Mouse (Mus musculus): ENCODE measurements around the gene Rexo4. TPM values are rescaled to one million over a fixed set of nuclear protein-coding genes. Genes with fewer than 3 reads are reported as not detected.

Gene Rexo4
- total RNA-seq, 2 experiments from 2014 or later: 4.8 to 24.2 TPM

DNA sequence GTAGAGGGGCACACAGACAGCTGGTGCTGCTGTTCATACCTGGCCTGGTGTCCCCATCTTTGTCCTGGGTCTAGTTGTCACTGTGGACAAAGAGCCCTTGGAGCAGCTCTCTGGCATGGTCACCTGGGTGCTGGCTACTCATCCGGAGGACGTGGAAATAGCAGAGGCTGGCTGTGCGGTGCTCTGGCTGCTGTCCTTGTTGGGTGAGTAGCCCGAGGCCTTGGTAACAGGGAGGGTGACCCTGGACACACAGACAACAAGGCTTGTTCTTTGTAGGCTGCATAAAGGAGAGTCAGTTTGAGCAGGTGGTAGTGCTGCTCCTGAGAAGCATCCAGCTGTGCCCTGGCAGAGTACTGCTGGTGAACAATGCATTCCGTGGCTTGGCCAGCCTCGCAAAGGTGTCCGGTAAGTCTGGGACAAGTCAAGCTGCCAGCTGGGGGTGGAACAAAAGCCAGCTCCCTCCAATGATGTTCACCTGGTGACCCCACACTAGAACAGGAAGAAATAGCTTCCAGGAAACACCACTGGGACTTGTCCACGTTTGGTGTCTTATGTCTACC is 12.8 kb downstream of the Rexo4 start:
- ATAC-seq (replicated peaks; ENCODE audit: low FRiP score, poor library complexity, severe bottlenecking): no peak

- ATAC-seq (replicated peaks; ENCODE audit: low FRiP score, poor library complexity, severe bottlenecking): no peak
Observed at GRCm38 (mm10) chr2:26950411-26950810, 13.8 kb downstream of the Rexo4 start.

DNA sequence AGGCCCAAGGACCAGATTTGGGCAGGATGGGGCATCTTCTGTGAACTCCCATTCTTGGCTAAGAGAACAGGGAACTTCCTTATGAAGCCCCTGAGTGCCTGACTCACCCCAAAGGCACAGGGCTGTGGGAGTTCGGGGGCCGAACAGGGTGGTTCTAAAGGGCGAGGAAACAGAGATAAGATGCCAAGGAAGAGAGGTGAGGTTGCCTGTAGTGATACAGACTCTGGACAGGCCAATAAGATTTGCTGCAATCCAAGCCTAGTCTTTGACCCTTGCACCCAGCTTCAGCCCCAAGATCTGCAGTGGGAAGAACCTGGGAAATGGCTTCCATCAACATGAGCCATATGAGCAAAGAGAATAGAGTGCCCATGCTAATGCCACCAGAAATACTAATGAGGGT is 20.9 kb downstream of the Rexo4 start:
- no peak for ATAC-seq (replicated peaks; ENCODE audit: low FRiP score, poor library complexity, severe bottlenecking)

DNA sequence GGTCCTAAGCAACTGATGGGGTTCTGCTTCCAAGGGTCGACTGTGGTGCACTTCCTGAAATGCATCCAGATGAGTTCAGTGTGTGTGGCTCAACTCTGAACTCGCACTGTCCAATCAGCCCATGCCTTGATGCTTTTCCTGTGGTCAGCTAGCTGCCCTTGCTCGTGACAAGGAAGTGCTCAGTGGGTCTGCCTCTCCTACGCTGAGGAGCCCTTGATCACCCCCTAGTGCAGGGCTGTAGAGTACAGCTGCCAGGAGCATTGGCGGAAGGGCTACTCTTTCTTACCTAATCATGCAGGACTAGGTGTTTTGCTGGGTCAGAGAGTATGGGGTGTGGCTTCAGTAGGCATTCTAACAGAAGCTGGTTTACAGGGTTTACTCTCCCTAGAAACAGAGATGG is 22.6 kb downstream of the Rexo4 start:
- ATAC-seq (replicated peaks; ENCODE audit: low FRiP score, poor library complexity, severe bottlenecking): no peak

GRCm38 (mm10) chr2:26936425-26936824 is 27.8 kb downstream of the Rexo4 start:
- no peak for ATAC-seq (replicated peaks; ENCODE audit: low FRiP score, poor library complexity, severe bottlenecking)

GRCm38 (mm10) chr2:26935286-26935685 is 28.9 kb downstream of the Rexo4 start:
- no peak for ATAC-seq (replicated peaks; ENCODE audit: low FRiP score, poor library complexity, severe bottlenecking)

DNA sequence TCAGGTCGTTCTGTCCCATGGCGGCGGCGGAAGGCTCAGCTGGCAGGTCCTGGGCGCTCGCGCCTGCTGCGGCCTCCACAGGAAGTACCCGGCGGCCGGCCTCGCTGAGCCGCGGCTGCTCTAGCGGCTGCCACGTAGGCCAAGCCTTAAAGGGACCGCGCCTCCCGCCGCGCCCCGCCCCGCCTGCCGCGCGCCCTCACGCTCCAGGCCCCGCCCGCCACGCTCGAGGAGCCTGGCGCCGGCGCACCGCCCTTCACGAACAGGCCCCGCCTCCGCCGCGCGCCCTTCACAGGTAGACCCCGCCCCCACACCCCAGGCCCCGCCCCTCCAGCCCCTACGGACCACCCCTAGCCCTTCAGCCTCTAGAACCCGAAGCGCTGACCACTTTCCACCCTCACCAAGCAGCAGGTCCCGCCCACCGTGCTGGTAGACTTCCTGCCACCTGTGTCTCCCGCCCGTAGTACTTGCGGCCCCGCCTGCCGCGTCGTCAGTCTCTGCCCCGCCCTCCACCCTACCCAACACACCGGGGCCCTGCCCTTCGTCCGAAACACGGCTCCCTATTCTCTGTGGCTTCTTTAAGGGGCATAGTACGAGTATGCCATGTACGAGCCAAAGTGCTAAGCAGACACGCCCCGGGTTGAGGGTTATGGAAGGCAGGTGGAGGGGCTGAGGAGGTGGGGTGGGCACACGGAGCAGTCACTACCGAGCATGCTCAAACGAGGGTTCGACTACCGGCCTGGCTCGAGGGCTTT is 30.7 kb downstream of the Rexo4 start, which contains the start of the genes Surf4 and Stkld1:
TSS of gene Surf4 (minus strand) at position 625 of the 752 bp plus-strand sequence.
TSS of gene Stkld1 (plus strand) at position 744 of the 752 bp plus-strand sequence.
- ATAC-seq (replicated peaks; ENCODE audit: low FRiP score, poor library complexity, severe bottlenecking): peak; percentile 87

- ATAC-seq (replicated peaks; ENCODE audit: low FRiP score, poor library complexity, severe bottlenecking): peak; percentile 33
Observed at GRCm38 (mm10) chr2:26932473-26933303, 31.5 kb downstream of the Rexo4 start.

- ATAC-seq (replicated peaks; ENCODE audit: low FRiP score, poor library complexity, severe bottlenecking): peak; percentile 53
Observed at GRCm38 (mm10) chr2:26930390-26930789, 33.8 kb downstream of the Rexo4 start.

DNA sequence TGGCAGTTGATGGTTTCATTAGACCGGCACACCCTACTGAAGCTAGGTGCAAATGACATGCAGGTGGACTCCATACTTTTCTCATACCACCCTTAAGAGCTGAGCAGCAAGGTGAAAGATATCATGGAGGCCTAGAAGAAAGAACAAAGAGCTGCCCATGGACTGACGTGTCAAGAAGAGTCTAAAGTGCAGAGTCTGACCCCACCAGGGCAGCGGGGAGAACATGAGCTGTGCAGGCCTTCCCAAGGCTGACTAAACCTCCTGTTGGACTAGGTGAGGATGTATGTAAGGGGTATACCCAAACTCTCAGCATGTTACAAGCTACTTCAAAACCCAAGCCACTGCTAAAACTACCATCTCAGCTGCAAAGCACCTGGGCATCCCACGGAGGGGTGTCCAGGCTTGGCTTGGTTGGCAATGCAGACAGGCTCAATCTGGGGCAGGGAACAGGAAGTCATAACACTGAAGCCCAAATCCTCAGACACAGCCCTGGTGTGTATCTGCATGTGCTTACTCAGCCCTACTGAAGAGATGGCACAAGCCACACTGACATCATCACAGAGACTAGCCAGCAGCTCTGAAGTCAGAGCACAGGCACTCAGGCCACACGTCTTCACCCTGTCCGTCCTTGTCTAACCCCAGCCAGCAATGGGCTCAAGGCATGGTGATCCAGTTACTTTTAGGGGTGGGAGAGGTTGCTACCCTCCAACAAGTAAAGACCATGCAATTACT is 36.3 kb downstream of the Rexo4 start:
- no peak for ATAC-seq (replicated peaks; ENCODE audit: low FRiP score, poor library complexity, severe bottlenecking)

- no peak for ATAC-seq (replicated peaks; ENCODE audit: low FRiP score, poor library complexity, severe bottlenecking)
Observed at GRCm38 (mm10) chr2:26921784-26922183, 42.4 kb downstream of the Rexo4 start.

GRCm38 (mm10) chr2:26920190-26920855 is 43.9 kb downstream of the Rexo4 start:
- no peak for ATAC-seq (replicated peaks; ENCODE audit: low FRiP score, poor library complexity, severe bottlenecking)

DNA sequence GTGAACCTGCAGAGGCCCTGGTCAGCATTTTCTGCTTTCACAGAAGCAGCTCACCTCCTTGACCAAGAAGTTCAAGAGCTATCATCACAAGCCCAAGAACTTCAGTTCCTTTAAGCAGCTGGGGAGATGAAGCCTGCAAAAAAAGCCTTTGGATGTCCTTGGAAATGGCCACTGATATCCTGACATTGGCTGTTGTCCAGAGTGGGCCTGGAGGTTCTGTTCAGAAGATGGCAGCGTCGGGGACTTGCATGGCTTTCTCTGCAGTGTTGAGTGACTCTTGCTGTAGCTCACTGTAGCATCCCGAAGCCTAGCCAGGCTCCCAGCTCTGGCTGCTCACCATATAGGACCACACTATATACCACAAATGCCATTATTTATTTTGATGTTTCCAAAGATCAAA is 44.5 kb downstream of the Rexo4 start:
- ATAC-seq (replicated peaks; ENCODE audit: low FRiP score, poor library complexity, severe bottlenecking): no peak

DNA sequence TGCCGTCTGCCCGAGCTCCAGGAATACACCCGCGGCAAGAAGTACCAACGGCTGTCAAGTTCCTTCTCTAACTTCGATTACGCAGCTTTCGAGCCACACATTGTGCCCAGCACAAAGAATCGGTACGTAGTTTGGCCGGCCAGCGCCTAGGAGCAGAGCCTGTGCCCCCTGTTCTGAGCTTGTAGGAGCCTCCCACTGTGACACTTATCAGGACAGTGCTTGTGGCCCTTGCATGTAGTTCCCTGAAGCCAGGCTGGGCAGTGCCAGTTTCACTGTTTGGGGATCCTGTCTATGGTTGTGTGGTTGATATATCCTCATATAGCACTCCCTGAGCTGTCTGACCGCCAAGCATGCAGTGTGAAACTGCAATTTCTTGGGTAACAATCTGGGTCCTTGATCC is 47.4 kb downstream of the Rexo4 start:
- peak; percentile 40 for ATAC-seq (replicated peaks; ENCODE audit: low FRiP score, poor library complexity, severe bottlenecking)

DNA sequence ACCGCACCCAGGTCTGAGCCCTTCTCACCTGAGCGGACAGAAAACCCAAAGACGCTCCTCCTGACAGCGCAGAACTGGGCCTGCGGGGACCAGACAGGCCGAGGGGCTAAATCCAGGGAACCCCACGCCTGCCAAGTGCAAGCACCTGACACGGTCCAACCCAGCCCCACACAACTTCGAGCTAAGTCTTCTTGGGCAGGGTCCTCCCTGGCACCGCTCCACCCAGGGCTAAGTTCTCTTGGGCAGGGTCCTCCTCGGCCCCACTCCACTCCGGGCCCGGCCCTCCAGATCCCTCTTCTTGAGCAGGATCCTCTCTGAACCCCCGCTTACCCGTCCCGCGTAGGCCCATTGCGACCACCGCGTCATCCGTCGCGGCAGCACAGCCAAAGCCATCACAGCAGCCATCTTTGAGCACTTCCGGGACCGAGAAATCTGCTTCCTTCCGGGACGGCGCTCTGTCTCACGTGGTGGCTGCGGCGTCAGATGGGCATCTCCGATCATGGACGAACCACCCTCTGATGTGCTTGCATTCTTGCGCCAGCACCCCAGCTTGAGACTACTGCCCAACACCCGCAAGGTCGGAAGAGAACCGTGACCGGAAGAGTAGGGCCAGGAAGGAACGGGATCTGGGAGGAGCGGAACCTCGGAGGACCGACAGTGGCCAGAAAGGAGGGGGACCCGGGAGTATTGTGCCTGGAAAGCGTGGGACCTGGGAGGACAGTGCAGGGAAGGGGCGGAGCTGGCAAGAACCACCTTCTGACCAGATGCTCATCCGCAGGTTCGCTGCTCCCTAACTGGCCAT is 48.1 kb downstream of the Rexo4 start, which contains the start of the genes Surf2 and Surf1:
TSS of gene Surf2 (plus strand) at position 441 of the 802 bp plus-strand sequence.
TSS of gene Surf1 (minus strand) at position 604 of the 802 bp plus-strand sequence.
- peak; percentile 85 for ATAC-seq (replicated peaks; ENCODE audit: low FRiP score, poor library complexity, severe bottlenecking)

DNA sequence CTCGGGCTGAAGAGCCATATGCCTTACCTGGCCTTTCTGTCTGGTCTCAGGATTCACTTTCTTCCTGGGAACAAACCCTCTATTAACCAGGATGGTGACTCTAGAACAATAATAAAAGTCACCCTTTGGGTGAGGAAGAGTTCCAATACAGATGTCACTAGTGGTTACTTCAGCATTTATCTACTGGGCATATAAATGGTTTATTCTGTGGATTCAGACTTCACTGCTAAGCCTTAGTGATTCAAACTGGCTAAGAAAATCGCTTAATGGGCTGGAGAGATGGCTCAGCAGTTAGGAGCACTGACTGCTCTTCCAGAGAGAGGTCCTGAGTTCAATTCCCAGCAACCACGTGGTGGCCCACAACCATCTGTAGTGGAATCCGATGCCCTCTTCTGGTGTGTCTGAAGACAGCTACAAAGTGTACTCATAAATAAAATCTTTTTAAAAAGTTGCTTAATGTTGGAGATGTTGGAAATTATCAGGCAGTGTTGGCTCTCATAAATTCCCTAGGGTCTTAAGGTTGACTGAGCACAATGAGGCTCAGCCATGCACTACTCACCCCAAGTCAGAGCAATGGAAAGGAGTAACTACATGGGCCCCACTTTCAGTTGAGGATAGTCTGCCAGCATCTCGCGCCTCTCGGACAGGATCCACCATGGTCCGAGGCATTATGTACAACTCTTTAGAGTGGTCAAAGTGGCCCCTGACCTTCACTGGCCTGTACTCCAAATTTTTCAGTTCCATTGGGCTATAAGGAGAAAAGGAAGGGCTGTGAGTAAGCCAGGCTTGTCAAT is 49.8 kb downstream of the Rexo4 start:
- ATAC-seq (replicated peaks; ENCODE audit: low FRiP score, poor library complexity, severe bottlenecking): no peak

GRCm38 (mm10) chr2:26913416-26914147 is 50.6 kb downstream of the Rexo4 start:
- ATAC-seq (replicated peaks; ENCODE audit: low FRiP score, poor library complexity, severe bottlenecking): no peak

Measured in erythroblast, adult 5-6 weeks (primary cell).